Mouse (Mus musculus) cerebellum, adult 8-10 months (tissue): Measurements from ENCODE around the gene Prtn3.

ENCODE experiments used
- DNase-seq: peaks from one replicate; pipeline ENCODE4 v3.0.0; 2022

Gene Prtn3

GRCm38 (mm10) chr10:79874290-79874862 lies at the start of gene Prtn3, which contains the start of gene Plppr3:
TSS of gene Prtn3 (plus strand) at chr10:79874476.
TSS of gene Plppr3 (minus strand) at chr10:79874634.
- no peak for DNase-seq

- no peak for DNase-seq
These were observed 42.7 kb upstream of the Prtn3 start for GRCm38 (mm10) chr10:79831583-79831982.

- DNase-seq = no peak
These were observed 42.1 kb upstream of the Prtn3 start for GRCm38 (mm10) chr10:79832026-79832785.

GRCm38 (mm10) chr10:79832786-79833181 lies 41.5 kb upstream of the Prtn3 start:
- no peak for DNase-seq

GRCm38 (mm10) chr10:79834769-79835398 lies 39.4 kb upstream of the Prtn3 start:
- peak; percentile 74 for DNase-seq

- no peak for DNase-seq
These were observed 37.4 kb upstream of the Prtn3 start for GRCm38 (mm10) chr10:79836918-79837317.

- no peak for DNase-seq
These were observed 36.1 kb upstream of the Prtn3 start for GRCm38 (mm10) chr10:79838151-79838550.

- no peak for DNase-seq
These were observed 34.2 kb upstream of the Prtn3 start for GRCm38 (mm10) chr10:79840091-79840490.

- no peak for DNase-seq
These were observed 33.4 kb upstream of the Prtn3 start for GRCm38 (mm10) chr10:79840644-79841551.

- no peak for DNase-seq
These were observed 32.0 kb upstream of the Prtn3 start for GRCm38 (mm10) chr10:79842322-79842721.

- no peak for DNase-seq
These were observed 30.8 kb upstream of the Prtn3 start for GRCm38 (mm10) chr10:79843476-79843875.

- no peak for DNase-seq
These were observed 27.7 kb upstream of the Prtn3 start for GRCm38 (mm10) chr10:79846553-79846952.

- DNase-seq = no peak
These were observed 24.2 kb upstream of the Prtn3 start for GRCm38 (mm10) chr10:79849941-79850628.

GRCm38 (mm10) chr10:79851653-79852052 lies 22.6 kb upstream of the Prtn3 start:
- DNase-seq = no peak

GRCm38 (mm10) chr10:79852107-79852789 lies 22.0 kb upstream of the Prtn3 start:
- DNase-seq = no peak

- DNase-seq = no peak
These were observed 21.4 kb upstream of the Prtn3 start for GRCm38 (mm10) chr10:79852827-79853226.

GRCm38 (mm10) chr10:79853392-79853791 lies 20.9 kb upstream of the Prtn3 start:
- DNase-seq = peak; percentile 85

- DNase-seq = peak; percentile 99
These were observed 20.1 kb upstream of the Prtn3 start, which contains the start of gene Ptbp1 for GRCm38 (mm10) chr10:79853860-79854795. TSS of gene Ptbp1 (plus strand) at chr10:79854427.

- DNase-seq = peak; percentile 68
These were observed 19.3 kb upstream of the Prtn3 start for GRCm38 (mm10) chr10:79854801-79855541.
